Comparison of ENCODE assay signal across 8 mouse cellular contexts in genomic region chr15:87566040-87566929, GRCm38 (mm10). TPM values are rescaled to one million over a fixed set of nuclear protein-coding genes. Genes with fewer than 3 reads are reported as not detected.
DNase-seq lines count a peak whose midpoint lies in the region; ATAC-seq and TF ChIP-seq lines count a peak whose summit lies in the region.

No protein-coding gene starts in this region.

- no peaks in the 10 kb centered on the region for H3K9me3 ChIP-seq in intestine, embryonic 15.5 days
- no peaks in the 10 kb centered on the region for H3K9me3 ChIP-seq in intestine, postnatal 0 days (ENCODE audit: control insufficient read depth)
- no peaks in the 10 kb centered on the region for H3K9me3 ChIP-seq in hindbrain, embryonic 15.5 days
- H3K9me3 ChIP-seq in midbrain, embryonic 16.5 days (replicated peaks; ENCODE audit: control insufficient read depth, low read length, poor library complexity, severe bottlenecking) = no peaks in the 10 kb centered on the region

- DNase-seq in cerebellum, postnatal 14 days = peak; percentile 83 to 92
- no peak for DNase-seq in thymus, adult 18-20 months
- DNase-seq in spleen, postnatal 10 days (ENCODE audit: low spot score in 2 of 2) = no peak
- no peak for DNase-seq in urinary bladder, postnatal 36 days (ENCODE audit: low spot score in 2 of 2)

- no peak overlapping the region for H3K4me2 ChIP-seq in intestine, embryonic 15.5 days (replicated peaks)
- no peak overlapping the region for H3K4me2 ChIP-seq in intestine, postnatal 0 days (replicated peaks; ENCODE audit: low read depth)
- H3K4me2 ChIP-seq in hindbrain, embryonic 15.5 days = no peak overlapping the region
- H3K4me2 ChIP-seq in midbrain, embryonic 16.5 days (ENCODE audit: low read length) = no peak overlapping the region

- no peaks in the 10 kb centered on the region for H3K36me3 ChIP-seq in intestine, embryonic 15.5 days
- no peaks in the 10 kb centered on the region for H3K36me3 ChIP-seq in intestine, postnatal 0 days (ENCODE audit: control insufficient read depth, insufficient read depth)
- no peaks in the 10 kb centered on the region for H3K36me3 ChIP-seq in hindbrain, embryonic 15.5 days
- H3K36me3 ChIP-seq in midbrain, embryonic 16.5 days (ENCODE audit: control insufficient read depth, insufficient read depth, low read length) = no peaks in the 10 kb centered on the region

- no peak overlapping the region for H3K4me3 ChIP-seq in intestine, embryonic 15.5 days (replicated peaks)
- no peak overlapping the region for H3K4me3 ChIP-seq in intestine, postnatal 0 days (ENCODE audit: low read depth, low read length)
- H3K4me3 ChIP-seq in hindbrain, embryonic 15.5 days = no peak overlapping the region
- no peak overlapping the region for H3K4me3 ChIP-seq in midbrain, embryonic 16.5 days (ENCODE audit: low read depth, low read length)

- 83% methylated on average over 10 of the region's 11 CpGs for WGBS in intestine, embryonic 15.5 days
- 78% methylated on average over 11 of the region's 11 CpGs for WGBS in intestine, postnatal 0 days
- 36% methylated on average over 11 of the region's 11 CpGs for WGBS in hindbrain, embryonic 15.5 days
- 44% methylated on average over 11 of the region's 11 CpGs for WGBS in midbrain, embryonic 16.5 days

- no peak for TF ChIP-seq CTCF in intestine, postnatal 0 days (IDR thresholded peaks at IDR 0.05; ENCODE audit: low read depth)

- peak; percentile 39; the same call in 1 of the 2 replicates for ATAC-seq in intestine, embryonic 15.5 days
- no peak for ATAC-seq in intestine, postnatal 0 days
- ATAC-seq in hindbrain, embryonic 15.5 days (ENCODE audit: low FRiP score, low read depth) = peak; percentile 82
- peak; percentile 85 for ATAC-seq in midbrain, embryonic 16.5 days

- H3K9ac ChIP-seq in intestine, embryonic 15.5 days = no peak overlapping the region
- H3K9ac ChIP-seq in intestine, postnatal 0 days (ENCODE audit: low read depth, low read length) = no peak overlapping the region
- no peak overlapping the region for H3K9ac ChIP-seq in hindbrain, embryonic 15.5 days
- H3K9ac ChIP-seq in midbrain, embryonic 16.5 days (ENCODE audit: low read depth, low read length) = no peak overlapping the region

- H3K27ac ChIP-seq in intestine, embryonic 15.5 days = no peak overlapping the region
- no peak overlapping the region for H3K27ac ChIP-seq in intestine, postnatal 0 days (ENCODE audit: low read depth, low read length)
- H3K27ac ChIP-seq in hindbrain, embryonic 15.5 days (replicated peaks) = peak overlapping the region; percentile 68
- H3K27ac ChIP-seq in midbrain, embryonic 16.5 days (ENCODE audit: low read length) = peak overlapping the region; percentile 43

- H3K27me3 ChIP-seq in intestine, embryonic 15.5 days (replicated peaks) = no peaks in the 10 kb centered on the region
- no peaks in the 10 kb centered on the region for H3K27me3 ChIP-seq in intestine, postnatal 0 days (replicated peaks; ENCODE audit: control insufficient read depth, insufficient read depth, low read length)
- no peaks in the 10 kb centered on the region for H3K27me3 ChIP-seq in hindbrain, embryonic 15.5 days
- no peaks in the 10 kb centered on the region for H3K27me3 ChIP-seq in midbrain, embryonic 16.5 days (ENCODE audit: control insufficient read depth, insufficient read depth, low read depth, low read length)

- no peaks in the 10 kb centered on the region for H3K4me1 ChIP-seq in intestine, embryonic 15.5 days (replicated peaks)
- no peaks in the 10 kb centered on the region for H3K4me1 ChIP-seq in intestine, postnatal 0 days (replicated peaks; ENCODE audit: control insufficient read depth, insufficient read depth, low read length)
- peaks cover 54% of the 10 kb centered on the region for H3K4me1 ChIP-seq in hindbrain, embryonic 15.5 days (replicated peaks)
- peaks cover 5% of the 10 kb centered on the region for H3K4me1 ChIP-seq in midbrain, embryonic 16.5 days (ENCODE audit: control insufficient read depth, insufficient read depth, low read length)

RNA-seq across cellular contexts. Expression of gene Fam19a5, which starts 22.2 kb away (rescaled TPM):
- 2.4 and 2.6 TPM in 2 replicates for polyA plus RNA-seq in intestine, embryonic 15.5 days (2015; fragmentation: Nextera tagmentation; extraction: Ambion mirVana)
- polyA plus RNA-seq in intestine, postnatal 0 days (2015; fragmentation: Nextera tagmentation; extraction: Ambion mirVana) = 1.4 TPM in 2 replicates
- polyA plus RNA-seq in hindbrain, embryonic 15.5 days (2015; fragmentation: Nextera tagmentation; extraction: Ambion mirVana) = 27.1 and 30.0 TPM in 2 replicates
- 25.4 and 28.5 TPM in 2 replicates for polyA plus RNA-seq in midbrain, embryonic 16.5 days (2015; fragmentation: Nextera tagmentation; extraction: Ambion mirVana)

Comparison
In these comparisons a context has a peak if more than half of its experiments do, and no peak if none do; other contexts are left out.
1. H3K27ac ChIP-seq: peak in hindbrain, embryonic 15.5 days (single experiment) and midbrain, embryonic 16.5 days (single experiment); none in intestine, embryonic 15.5 days (single experiment) and intestine, postnatal 0 days (single experiment).
2. DNase-seq: peak in cerebellum, postnatal 14 days (2 of 2); none in thymus, adult 18-20 months (0 of 2), spleen, postnatal 10 days (0 of 2) and urinary bladder, postnatal 36 days (0 of 2).